Mouse (Mus musculus) urinary bladder, adult 18-20 months (tissue): ENCODE measurements at regions not wholly inside any gene's neighbourhood (a gene's known extent, or its start where the extent isn't known, plus 50 kb on each side); places are given as distances from the start of the nearest gene placed in this dataset.
"Not testable (repeated sequence)": the region's sequence is repeated elsewhere in the genome, so short reads cannot be mapped to it uniquely, and the experiment has no call there.

ENCODE experiments used
- DNase-seq, 2 experiments: peaks; one replicate each; pipeline ENCODE4 v3.0.0; 2022; ENCODE audit warnings: low spot score in 2 of 2, mixed read lengths in 2 of 2

- DNase-seq = no peak
Measured at GRCm38 (mm10) chr5:45382804-45383203, 67.2 kb downstream of the Qdpr start.

- DNase-seq = no peak
Measured at GRCm38 (mm10) chr5:45378486-45378885, 71.5 kb downstream of the Qdpr start.

GRCm38 (mm10) chr5:45373069-45373468 is 77.0 kb downstream of the Qdpr start:
- no peak for DNase-seq

- no peak for DNase-seq
Measured at GRCm38 (mm10) chr5:45368451-45368850, 81.6 kb downstream of the Qdpr start.

GRCm38 (mm10) chr5:45360189-45360588 is 89.8 kb downstream of the Qdpr start:
- DNase-seq = no peak

- no peak for DNase-seq
Measured at GRCm38 (mm10) chr5:45340411-45340810, 109.6 kb downstream of the Qdpr start.

GRCm38 (mm10) chr5:45336801-45337200 is 113.2 kb downstream of the Qdpr start:
- DNase-seq = no peak

- not testable (repeated sequence) for DNase-seq
Measured at GRCm38 (mm10) chr5:45324468-45324867, 125.6 kb downstream of the Qdpr start.

GRCm38 (mm10) chr5:45323500-45323899 is 126.5 kb downstream of the Qdpr start:
- no peak for DNase-seq

- no peak for DNase-seq
Measured at GRCm38 (mm10) chr5:45318026-45318425, 132.0 kb downstream of the Qdpr start.

- no peak for DNase-seq
Measured at GRCm38 (mm10) chr5:45301120-45301519, 148.9 kb downstream of the Qdpr start.

- no peak for DNase-seq
Measured at GRCm38 (mm10) chr5:45298872-45299271, 151.2 kb downstream of the Qdpr start.

GRCm38 (mm10) chr5:45295134-45295533 is 154.9 kb downstream of the Qdpr start:
- no peak for DNase-seq

- no peak for DNase-seq
Measured at GRCm38 (mm10) chr5:45292833-45293546, 157.0 kb downstream of the Qdpr start.

GRCm38 (mm10) chr5:45292383-45292782 is 157.7 kb downstream of the Qdpr start:
- peak in 1 of 2 experiments; percentile 27 for DNase-seq

- no peak for DNase-seq
Measured at GRCm38 (mm10) chr5:45291752-45292151, 158.3 kb downstream of the Qdpr start.

- DNase-seq = no peak
Measured at GRCm38 (mm10) chr5:45291276-45291675, 158.8 kb downstream of the Qdpr start.

- no peak for DNase-seq
Measured at GRCm38 (mm10) chr5:45286454-45286853, 163.6 kb downstream of the Qdpr start.

- DNase-seq = no peak
Measured at GRCm38 (mm10) chr5:45284680-45285079, 165.4 kb downstream of the Qdpr start.

GRCm38 (mm10) chr5:45283908-45284415 is 166.1 kb downstream of the Qdpr start:
- no peak for DNase-seq

- no peak for DNase-seq
Measured at GRCm38 (mm10) chr5:45282207-45282930, 167.7 kb downstream of the Qdpr start.

GRCm38 (mm10) chr5:45278571-45278970 is 171.5 kb downstream of the Qdpr start:
- peak; percentile 35 to 53 for DNase-seq

- DNase-seq = peak; percentile 5 to 14
Measured at GRCm38 (mm10) chr5:45278005-45278432, 172.0 kb downstream of the Qdpr start.
